Mouse (Mus musculus) left cerebral cortex, postnatal 36 days (tissue): ENCODE measurements at regions not wholly inside any gene's neighbourhood (a gene's known extent, or its start where the extent isn't known, plus 50 kb on each side); places are given as distances from the start of the nearest gene placed in this dataset.
A peak's percentile ranks its signal among the peaks of the same experiment; 100 is the strongest.

Experiments used
- DNase-seq, 2 experiments: peaks; one replicate each; pipeline ENCODE4 v3.0.0; 2021 to 2022; ENCODE audit warnings: low spot score in 2 of 2, mixed read lengths in 1 of 2
- intact Hi-C: fragments of 180-260 bp; cut with DNase I; formaldehyde crosslinking; loops from one replicate; pipeline ENCODE4 v1.15.1; 2025

- peak in 1 of 2 experiments; percentile 8 for DNase-seq
- intact Hi-C loops: no loop called here
Observed at GRCm38 (mm10) chr5:55885658-55886312, 1832.0 kb upstream of the Pcdh7 start.

GRCm38 (mm10) chr5:55891729-55892308 is 1825.9 kb upstream of the Pcdh7 start:
- intact Hi-C loops: no loop called here
- DNase-seq: no peak

DNA sequence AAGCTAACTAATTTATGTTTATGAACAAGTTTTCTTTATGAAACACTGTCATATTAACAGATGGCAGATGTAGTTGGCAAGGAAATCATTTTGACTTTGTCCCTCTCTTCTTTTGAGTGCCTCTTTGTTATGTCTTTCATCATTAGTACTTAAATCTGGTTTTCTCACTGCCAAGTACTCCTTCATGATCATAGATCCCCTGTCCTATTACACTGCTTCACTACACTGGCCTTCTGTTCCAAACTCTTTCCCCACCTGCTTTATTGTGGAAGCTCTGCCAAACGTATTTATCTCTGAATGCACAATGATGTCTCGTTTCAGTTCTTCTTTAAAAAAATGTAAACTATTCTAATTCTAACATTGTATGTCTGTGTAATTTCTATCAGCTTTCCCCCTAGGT is 1776.3 kb upstream of the Pcdh7 start:
- intact Hi-C loops: no loop called here
- no peak for DNase-seq

DNA sequence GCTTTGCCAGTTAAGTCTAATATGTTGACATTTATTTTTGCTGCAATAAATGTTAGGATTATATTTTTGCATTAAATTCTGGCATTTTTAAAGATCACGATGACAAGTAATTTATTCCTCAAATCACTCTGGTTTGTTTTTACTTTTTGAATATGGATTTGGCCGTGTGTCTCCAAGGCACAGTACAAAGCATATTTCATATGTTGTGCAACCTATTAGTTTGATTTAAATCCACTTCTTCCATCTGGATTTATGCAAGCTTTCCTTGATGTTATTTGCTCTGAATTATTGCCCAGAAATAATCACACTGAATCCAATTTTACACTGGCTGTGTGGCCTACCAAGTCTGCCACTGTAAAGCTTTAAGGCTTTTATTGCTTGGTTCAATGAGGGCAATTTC is 1741.3 kb upstream of the Pcdh7 start:
- no peak for DNase-seq

GRCm38 (mm10) chr5:56007861-56008260 is 1709.9 kb upstream of the Pcdh7 start:
- intact Hi-C loops: no loop called here
- DNase-seq: no peak

More for the DNA sequence above, 1741.3 kb upstream of the Pcdh7 start:
- intact Hi-C loops: no loop called here

DNA sequence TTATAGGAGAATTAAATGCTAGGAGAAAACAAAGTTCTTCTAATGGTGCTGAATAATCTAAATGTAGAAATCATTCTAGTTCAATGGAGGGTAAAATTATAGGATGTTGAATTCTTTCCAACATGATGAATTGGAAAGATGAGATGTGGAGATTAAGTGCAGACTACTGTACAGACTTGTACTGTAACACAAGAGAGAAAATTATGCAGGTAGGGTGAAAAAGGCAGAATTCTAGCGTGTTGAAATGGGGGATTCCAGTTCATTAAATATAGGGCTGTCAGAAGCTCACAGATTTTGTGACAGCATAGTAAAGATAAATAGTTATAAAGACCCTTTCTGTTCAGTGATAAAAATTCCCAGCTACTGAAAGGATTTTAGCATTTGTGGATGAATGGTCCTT is 1697.3 kb upstream of the Pcdh7 start:
- DNase-seq: no peak
- intact Hi-C loops: no loop called here
